Mouse (Mus musculus): ENCODE results near the gene Snrpd3.
A peak's percentile ranks its signal among the peaks of the same experiment; 100 is the strongest.

Snrpd3 gene

DNA sequence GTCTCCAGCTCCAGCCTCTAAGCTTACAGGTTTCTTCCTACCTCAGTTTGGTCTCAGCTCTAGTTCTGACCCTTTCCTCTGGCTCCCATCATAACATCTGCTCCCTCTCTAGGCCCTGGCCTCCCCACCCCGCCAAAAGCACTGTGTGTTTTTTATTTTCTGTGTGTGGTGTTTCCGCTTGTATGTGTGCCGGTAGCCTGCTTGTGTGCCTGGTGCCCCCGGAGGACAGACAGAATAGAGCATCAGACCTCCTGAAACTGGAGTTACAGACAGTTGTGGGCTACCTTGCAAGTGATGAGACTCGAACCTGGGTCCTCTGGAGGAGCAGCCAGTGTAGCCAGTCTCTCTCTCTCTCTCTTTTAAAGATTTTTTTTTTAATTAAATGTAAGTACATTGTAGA lies 49.0 kb downstream of the Snrpd3 start:
- DNase-seq (ENCODE audit: low read depth, low spot score), result no peak

DNA sequence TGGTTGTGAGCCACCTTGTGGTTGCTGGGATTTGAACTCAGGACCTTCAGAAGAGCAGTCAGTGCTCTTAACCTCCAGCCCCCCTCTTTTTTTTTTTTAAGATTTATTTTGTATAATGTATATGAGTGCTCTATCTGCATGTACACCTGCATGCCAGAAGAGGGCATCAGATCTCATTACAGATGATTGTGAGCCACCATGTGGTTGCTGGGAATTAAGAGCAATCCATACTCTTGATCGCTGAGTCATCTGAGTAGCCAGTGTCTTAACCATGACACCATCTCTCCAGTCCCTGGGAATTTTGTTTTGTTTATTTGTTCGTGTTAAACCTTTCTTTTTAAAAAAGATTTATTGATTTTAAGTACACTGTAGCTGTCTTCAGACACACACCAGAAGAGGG lies 49.4 kb downstream of the Snrpd3 start:
- DNase-seq (ENCODE audit: low read depth, low spot score), result peak; percentile 60

DNA sequence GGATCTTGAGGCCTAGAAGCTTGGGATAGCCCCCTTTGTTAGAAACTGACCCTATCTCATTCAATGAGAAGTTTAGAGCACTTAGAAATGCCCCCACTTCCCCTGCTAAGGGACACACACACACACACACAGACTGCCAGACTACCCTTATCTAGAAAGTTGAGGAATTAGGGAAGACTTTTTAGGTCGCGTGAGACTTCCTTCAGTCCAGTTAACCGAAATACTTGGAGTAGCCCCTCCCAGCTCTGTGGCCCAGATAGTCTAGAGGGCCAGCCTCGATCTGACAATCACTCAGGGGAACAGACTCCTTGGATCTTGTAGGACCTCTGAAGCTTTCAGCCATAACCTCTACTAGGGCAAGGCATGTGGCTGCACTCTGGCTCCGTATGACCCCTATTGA lies 50.7 kb downstream of the Snrpd3 start:
- DNase-seq (ENCODE audit: low read depth, low spot score), result no peak

DNA sequence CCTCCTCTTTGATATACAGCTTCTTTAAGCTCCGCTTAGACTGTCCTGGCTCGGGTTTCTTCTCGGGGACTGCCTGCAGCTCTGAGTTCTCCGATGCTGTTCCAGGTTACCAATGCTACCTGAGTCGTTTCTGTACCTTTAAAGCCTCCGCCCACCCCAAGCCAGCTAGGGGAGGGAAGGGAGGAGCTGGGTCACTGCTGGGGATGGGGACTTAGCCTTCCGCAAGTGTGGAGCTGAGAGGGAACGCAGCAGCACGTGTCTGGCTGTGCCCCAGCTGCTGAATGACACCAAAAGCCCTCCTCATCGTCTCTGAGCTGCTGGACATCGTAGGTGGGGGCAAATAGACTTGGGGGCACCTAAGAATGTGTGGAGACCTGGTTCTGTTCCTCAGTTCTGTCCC lies 51.1 kb downstream of the Snrpd3 start:
- peak; percentile 32 for DNase-seq (ENCODE audit: low read depth, low spot score)

DNA sequence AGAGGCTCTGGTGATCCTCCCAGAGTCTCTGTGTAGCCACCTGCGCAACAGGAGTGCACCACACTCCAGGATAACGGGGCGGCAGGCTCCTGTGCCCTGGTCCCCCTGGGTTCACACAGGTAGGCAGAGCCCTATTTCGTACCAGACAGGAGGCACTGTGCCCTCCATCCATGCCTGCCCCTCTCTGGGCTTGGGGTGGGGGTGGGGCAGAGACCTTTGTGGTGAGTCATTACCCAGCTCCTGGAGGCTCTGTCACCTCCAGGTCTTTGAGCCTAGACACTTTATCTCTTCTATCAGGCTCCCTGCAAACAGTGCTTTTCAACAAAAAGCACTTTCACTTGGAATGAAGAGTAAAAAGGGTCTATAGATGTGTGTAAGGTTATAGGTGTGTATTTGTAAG lies 51.5 kb downstream of the Snrpd3 start:
- DNase-seq (ENCODE audit: low read depth, low spot score), result no peak

DNA sequence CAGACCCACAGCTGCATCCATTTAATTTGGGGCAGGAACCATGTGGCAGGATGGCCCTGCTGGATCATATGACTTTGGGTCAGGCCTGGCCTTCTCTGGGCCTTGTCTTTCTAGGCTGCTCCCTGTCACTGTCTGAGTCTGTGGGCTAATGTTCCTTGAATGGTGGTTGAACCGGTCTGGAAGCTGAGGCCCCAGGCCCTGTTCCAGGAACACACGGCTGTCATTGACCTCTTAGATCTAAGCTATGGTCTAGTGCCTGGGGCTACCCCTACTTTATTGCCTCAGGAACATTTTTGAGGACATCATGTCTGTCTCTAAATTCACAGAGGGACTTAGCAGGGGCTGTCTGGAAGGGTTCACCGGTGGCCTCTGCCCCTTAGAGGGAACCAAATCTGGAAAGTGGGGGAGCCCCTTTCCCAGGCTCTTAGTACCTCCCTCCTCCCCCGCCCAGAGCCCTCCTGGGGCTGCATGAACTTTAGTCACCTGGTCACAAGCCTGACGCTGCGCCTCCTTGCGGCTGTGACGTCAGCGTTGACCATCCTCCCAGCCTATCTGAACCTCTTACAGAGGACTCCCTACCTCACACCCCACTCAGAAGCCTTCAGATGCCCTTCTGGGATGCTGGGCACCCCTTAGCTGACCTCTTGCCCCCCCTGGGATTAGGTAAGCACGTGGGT lies 53.8 kb downstream of the Snrpd3 start:
- no peak for DNase-seq (ENCODE audit: low read depth, low spot score)

DNA sequence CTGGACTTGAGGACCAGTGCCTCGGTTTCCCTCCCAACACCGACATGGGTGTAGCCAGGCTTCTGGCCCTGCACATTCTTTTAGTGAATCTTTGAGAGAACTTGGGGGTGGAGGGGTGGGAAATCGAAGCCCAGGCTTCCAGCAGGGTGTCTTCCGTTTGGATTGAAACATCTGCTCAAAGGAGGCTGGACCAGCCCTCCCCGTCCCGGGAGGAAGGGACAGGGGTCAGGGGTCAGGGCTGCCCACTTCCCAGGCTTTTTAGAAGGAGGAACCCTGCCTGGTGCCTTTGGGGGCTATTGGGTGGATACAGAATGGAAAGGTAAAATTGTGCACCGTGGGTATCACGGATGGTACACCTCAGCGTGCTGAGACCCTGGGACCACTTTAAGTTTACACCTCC lies 54.6 kb downstream of the Snrpd3 start:
- no peak for DNase-seq (ENCODE audit: low read depth, low spot score)

DNA sequence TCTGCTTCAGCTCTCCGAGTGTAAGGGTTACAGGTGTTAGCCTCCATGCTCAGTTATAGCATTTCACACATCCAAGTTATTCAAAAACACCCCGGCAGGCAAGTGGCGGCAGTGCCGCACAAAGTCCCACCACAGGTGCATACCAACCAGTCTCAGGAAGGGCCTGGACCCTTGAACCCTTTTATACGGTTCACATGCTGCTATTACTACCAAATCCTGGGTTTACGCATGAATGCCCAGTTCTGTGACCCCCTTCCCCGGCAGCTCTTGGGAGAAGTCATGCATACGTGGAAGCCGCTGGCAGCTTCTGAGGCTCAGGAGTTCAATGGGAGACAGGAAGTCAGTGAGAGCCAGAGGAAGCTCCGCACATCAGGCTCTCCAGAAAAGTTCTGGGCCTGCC lies 55.8 kb downstream of the Snrpd3 start:
- DNase-seq (ENCODE audit: low read depth, low spot score), result no peak

DNA sequence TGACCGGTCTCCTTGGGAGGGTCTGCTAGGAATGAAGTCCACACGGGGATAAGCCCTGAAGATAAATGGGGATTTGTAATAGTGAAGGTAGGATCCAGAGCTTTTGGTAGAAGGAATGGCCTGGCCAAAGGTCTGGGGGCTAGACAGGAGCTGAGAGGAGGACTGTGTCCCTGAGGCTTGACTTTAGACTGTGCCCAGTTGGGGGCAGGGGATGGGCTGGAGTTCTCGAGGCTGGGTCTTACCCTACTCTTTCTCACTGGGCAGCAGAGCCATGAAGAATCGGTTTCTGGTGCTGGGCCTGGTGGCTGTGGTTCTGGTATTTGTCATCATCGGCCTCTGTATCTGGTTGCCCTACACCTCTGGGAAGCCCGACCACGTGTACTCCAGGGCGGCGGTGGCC lies 56.6 kb downstream of the Snrpd3 start:
- DNase-seq (ENCODE audit: low read depth, low spot score), result no peak

DNA sequence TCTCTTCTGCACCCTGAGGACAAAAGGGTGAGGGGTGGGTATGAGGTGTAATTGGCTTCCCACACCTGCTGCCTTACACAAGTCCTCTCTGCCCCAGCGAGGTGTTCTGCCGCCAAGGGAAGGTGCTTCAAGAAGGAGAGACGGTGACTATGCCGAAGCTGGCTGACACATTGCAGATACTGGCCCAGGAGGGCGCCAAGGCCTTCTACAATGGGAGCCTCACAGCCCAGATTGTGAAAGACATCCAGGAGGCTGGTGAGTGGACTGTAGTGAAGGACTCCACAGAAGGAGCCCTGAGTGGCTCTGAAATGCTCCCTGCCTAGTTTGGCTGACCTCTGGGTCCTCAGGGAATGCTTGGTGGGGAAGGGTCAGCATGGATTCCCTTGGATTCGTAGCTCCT lies 61.8 kb downstream of the Snrpd3 start:
- DNase-seq (ENCODE audit: low read depth, low spot score), result no peak

DNA sequence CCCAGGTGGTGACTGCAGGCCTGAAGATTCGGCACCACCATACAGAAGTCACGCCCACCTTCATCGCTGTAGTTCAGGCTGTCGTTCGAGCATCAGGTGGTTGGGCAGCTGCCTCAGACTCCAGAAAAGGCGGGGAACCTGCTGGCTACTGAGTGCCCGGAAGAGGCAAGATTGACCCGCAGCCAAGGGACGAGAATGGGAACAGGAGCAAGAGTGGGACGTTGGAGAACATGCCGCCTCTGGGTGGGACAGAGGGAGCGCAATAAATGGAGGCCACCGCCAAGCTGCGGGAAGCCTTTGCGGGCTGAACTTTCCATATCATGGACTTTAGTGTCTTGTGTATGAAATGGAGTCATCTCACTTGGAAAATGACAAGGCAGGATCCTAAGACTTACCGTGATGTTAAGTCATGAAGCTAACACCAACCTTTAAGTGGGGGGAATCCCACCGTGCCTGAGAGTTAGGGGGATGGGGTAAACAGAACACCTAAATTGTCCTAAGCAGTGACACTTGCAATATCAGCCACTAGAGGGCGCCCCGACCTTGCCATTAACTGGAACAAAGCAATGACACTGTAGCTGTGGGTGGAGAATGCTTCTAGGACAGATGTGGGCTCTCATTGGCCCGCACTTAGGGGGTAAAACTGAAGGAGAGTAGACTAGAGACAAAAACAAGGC lies 68.7 kb downstream of the Snrpd3 start:
- peak; percentile 91 for DNase-seq (ENCODE audit: low read depth, low spot score)

DNA sequence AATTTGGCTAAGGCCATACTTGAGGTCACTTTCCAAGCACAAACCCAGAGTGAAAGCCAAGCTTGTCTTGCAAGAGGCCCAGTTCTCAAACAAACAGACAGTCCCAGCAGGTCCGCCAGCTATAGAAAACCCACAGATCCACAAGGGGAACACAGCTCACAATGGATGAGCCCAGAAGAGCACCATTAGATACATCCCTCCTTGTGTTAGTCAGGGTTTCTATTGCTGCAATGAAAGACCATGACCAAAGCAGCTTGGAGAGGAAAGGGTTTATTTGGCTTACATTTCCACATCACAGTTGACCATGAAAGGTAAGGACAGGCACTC lies 69.2 kb downstream of the Snrpd3 start:
- DNase-seq (ENCODE audit: low read depth, low spot score), result no peak

Data from R1 (cell line).